Mouse (Mus musculus): ENCODE measurements around the gene Rp9. TPM values are rescaled to one million over a fixed set of nuclear protein-coding genes. Genes with fewer than 3 reads are reported as not detected.
A peak's percentile ranks its signal among the peaks of the same experiment; 100 is the strongest.

Gene Rp9
- 58.3 and 58.4 TPM in 2 replicates for polyA plus RNA-seq (2015; fragmentation: Nextera tagmentation; extraction: Ambion mirVana)

DNA sequence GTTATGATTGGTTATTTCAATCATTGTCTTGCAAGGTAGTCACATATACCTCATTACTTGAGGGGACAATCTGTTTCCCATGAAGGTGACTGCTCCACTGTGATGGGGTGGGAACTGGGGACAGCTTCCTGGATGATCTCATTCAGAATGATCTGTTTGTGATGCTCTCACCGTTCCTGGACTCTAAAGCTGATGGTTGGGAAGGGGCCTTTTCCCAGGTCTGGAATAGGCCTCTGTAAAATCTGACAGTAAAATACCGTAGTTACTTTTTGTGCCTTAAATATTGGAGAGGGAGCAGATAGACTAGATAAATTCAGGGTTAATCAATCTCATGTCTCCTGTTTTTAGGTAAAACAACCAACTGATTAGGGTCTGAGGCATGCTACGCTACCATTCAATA is at the start of gene Rp9:
Rp9 (minus strand) TSS at position 101 of the 400 bp plus-strand sequence.
- Histone ChIP-seq H3K4me2 (ENCODE audit: low read depth, low read length) (peak within 1 kb of the TSS; percentile 65), H3K9me3 (ENCODE audit: control insufficient read depth, low read length) (no peaks in the 10 kb centered on the region), H3K9ac (ENCODE audit: low read depth, low read length) (peak within 1 kb of the TSS; percentile 95), H3K27ac (ENCODE audit: low read length) (no peak within 1 kb of the TSS), H3K36me3 (ENCODE audit: control insufficient read depth, insufficient read depth, low read length) (peaks cover 5% of the 10 kb centered on the region; the same call in 1 of the 2 replicates), H3K4me1 (ENCODE audit: control insufficient read depth, insufficient read depth, low read length) (0 out of 2 replicates have a peak, but pooled peaks cover 2% of the 10 kb centered on the region), H3K4me3 (ENCODE audit: low read length) (peak within 1 kb of the TSS; percentile 91), H3K27me3 (replicated peaks; ENCODE audit: control insufficient read depth, insufficient read depth, low read length) (no peaks in the 10 kb centered on the region)
- 83% methylated on average over 3 of the region's 3 CpGs for WGBS
- no peak for ATAC-seq

DNA sequence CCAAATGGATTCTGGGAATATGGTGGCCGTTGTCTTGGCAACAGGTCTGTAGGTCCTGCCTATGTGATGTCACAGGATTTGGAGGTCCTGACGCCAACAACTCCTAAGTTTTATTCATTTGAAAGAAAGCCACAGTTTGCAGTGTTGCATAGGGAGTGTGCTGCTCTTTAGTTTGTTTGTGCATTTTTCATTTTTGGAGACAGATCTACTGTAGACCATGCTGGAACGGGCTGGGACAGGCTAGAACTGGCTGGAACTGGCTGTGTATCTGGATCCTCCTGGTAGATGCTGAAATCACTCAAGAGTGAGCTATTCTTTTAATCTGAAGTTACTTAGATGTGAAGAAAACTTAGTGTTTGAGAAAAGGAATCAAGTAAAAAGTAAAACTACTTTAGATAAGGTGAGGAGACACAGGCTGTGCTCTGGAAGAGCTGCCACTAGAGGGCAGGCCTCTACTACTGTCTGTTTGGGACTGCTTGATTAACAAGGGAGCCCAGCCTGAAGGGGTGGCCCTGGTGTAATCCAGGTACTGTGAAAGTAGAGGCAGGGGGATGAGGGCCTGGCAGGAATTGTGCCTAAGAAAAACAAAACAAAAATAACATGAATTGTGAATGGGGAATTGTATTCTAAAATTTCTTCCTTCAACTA is 49.0 kb upstream of the Rp9 start:
- H3K27me3 ChIP-seq (replicated peaks; ENCODE audit: control insufficient read depth, insufficient read depth, low read length), result no peaks in the 10 kb centered on the region
- no peak overlapping the region for H3K9ac ChIP-seq (ENCODE audit: low read depth, low read length)
- H3K36me3 ChIP-seq (ENCODE audit: control insufficient read depth, insufficient read depth, low read length), result no peaks in the 10 kb centered on the region
- no peaks in the 10 kb centered on the region for H3K9me3 ChIP-seq (ENCODE audit: control insufficient read depth, low read length)
- H3K4me2 ChIP-seq (ENCODE audit: low read depth, low read length), result no peak overlapping the region
- no peak overlapping the region for H3K27ac ChIP-seq (ENCODE audit: low read length)
- ATAC-seq, result peak; percentile 72
- no peaks in the 10 kb centered on the region for H3K4me1 ChIP-seq (ENCODE audit: control insufficient read depth, insufficient read depth, low read length)
- H3K4me3 ChIP-seq (ENCODE audit: low read length), result no peak overlapping the region
- WGBS, result 91% methylated on average over 3 of the region's 3 CpGs

- 87% methylated on average over 4 of the region's 4 CpGs for WGBS
- Histone ChIP-seq H3K4me2 (ENCODE audit: low read depth, low read length) (no peak overlapping the region), H3K27ac (ENCODE audit: low read length) (no peak overlapping the region), H3K36me3 (ENCODE audit: control insufficient read depth, insufficient read depth, low read length) (no peaks in the 10 kb centered on the region), H3K9ac (ENCODE audit: low read depth, low read length) (no peak overlapping the region), H3K4me3 (ENCODE audit: low read length) (no peak overlapping the region), H3K4me1 (ENCODE audit: control insufficient read depth, insufficient read depth, low read length) (no peaks in the 10 kb centered on the region), H3K9me3 (ENCODE audit: control insufficient read depth, low read length) (no peaks in the 10 kb centered on the region), H3K27me3 (replicated peaks; ENCODE audit: control insufficient read depth, insufficient read depth, low read length) (no peaks in the 10 kb centered on the region)
- no peak for ATAC-seq
These were observed 45.5 kb upstream of the Rp9 start for GRCm38 (mm10) chr9:22515076-22515475.

GRCm38 (mm10) chr9:22505574-22505973 is 36.0 kb upstream of the Rp9 start:
- WGBS, result 69% methylated on average over 2 of the region's 2 CpGs
- ATAC-seq, result peak; percentile 91
- H3K9me3 ChIP-seq (ENCODE audit: control insufficient read depth, low read length), result no peaks in the 10 kb centered on the region
- peaks cover 2% of the 10 kb centered on the region; the same call in 1 of the 2 replicates for H3K4me1 ChIP-seq (ENCODE audit: control insufficient read depth, insufficient read depth, low read length)
- H3K4me3 ChIP-seq (ENCODE audit: low read length), result no peak overlapping the region
- H3K36me3 ChIP-seq (ENCODE audit: control insufficient read depth, insufficient read depth, low read length), result no peaks in the 10 kb centered on the region
- H3K4me2 ChIP-seq (ENCODE audit: low read depth, low read length), result no peak overlapping the region
- no peak overlapping the region; the same call in 1 of the 2 replicates for H3K27ac ChIP-seq (ENCODE audit: low read length)
- H3K9ac ChIP-seq (ENCODE audit: low read depth, low read length), result no peak overlapping the region
- H3K27me3 ChIP-seq (replicated peaks; ENCODE audit: control insufficient read depth, insufficient read depth, low read length), result no peaks in the 10 kb centered on the region

- WGBS, result 82% methylated on average over 5 of the region's 5 CpGs
- Histone ChIP-seq H3K4me3 (ENCODE audit: low read length) (no peak overlapping the region), H3K4me1 (ENCODE audit: control insufficient read depth, insufficient read depth, low read length) (peaks cover 2% of the 10 kb centered on the region; the same call in 1 of the 2 replicates), H3K9me3 (ENCODE audit: control insufficient read depth, low read length) (no peaks in the 10 kb centered on the region), H3K27ac (ENCODE audit: low read length) (no peak overlapping the region), H3K4me2 (ENCODE audit: low read depth, low read length) (no peak overlapping the region), H3K27me3 (replicated peaks; ENCODE audit: control insufficient read depth, insufficient read depth, low read length) (no peaks in the 10 kb centered on the region), H3K36me3 (ENCODE audit: control insufficient read depth, insufficient read depth, low read length) (no peaks in the 10 kb centered on the region), H3K9ac (ENCODE audit: low read depth, low read length) (no peak overlapping the region)
- ATAC-seq, result no peak
These were observed 34.0 kb upstream of the Rp9 start for GRCm38 (mm10) chr9:22503581-22503980.

DNA sequence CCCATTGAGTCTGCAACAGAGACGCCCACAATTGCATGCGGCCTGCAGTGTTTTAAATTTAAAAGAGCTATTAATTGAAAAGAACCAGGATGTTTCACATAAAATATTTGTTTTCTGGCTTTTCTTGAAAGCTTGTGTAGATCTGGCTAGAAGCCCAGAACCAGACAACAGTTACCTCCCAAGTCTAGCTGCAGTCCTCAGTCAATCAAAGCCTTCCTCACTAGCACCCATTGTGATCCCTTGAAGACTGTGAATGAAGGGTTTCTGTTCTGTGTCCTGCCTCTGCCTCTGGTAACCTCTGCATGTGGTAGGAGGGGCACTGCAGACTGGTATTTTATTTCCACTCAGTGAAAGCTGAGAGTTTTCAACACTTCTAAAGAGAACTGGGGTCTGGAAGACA is 33.4 kb upstream of the Rp9 start:
- H3K27ac ChIP-seq (ENCODE audit: low read length), result no peak overlapping the region
- no peak overlapping the region for H3K4me2 ChIP-seq (ENCODE audit: low read depth, low read length)
- no peaks in the 10 kb centered on the region for H3K9me3 ChIP-seq (ENCODE audit: control insufficient read depth, low read length)
- WGBS, result 59% methylated on average over 2 of the region's 2 CpGs
- H3K4me3 ChIP-seq (ENCODE audit: low read length), result no peak overlapping the region
- H3K27me3 ChIP-seq (replicated peaks; ENCODE audit: control insufficient read depth, insufficient read depth, low read length), result no peaks in the 10 kb centered on the region
- H3K9ac ChIP-seq (ENCODE audit: low read depth, low read length), result no peak overlapping the region
- H3K36me3 ChIP-seq (ENCODE audit: control insufficient read depth, insufficient read depth, low read length), result no peaks in the 10 kb centered on the region
- ATAC-seq, result no peak
- peaks cover 2% of the 10 kb centered on the region; the same call in 1 of the 2 replicates for H3K4me1 ChIP-seq (ENCODE audit: control insufficient read depth, insufficient read depth, low read length)

DNA sequence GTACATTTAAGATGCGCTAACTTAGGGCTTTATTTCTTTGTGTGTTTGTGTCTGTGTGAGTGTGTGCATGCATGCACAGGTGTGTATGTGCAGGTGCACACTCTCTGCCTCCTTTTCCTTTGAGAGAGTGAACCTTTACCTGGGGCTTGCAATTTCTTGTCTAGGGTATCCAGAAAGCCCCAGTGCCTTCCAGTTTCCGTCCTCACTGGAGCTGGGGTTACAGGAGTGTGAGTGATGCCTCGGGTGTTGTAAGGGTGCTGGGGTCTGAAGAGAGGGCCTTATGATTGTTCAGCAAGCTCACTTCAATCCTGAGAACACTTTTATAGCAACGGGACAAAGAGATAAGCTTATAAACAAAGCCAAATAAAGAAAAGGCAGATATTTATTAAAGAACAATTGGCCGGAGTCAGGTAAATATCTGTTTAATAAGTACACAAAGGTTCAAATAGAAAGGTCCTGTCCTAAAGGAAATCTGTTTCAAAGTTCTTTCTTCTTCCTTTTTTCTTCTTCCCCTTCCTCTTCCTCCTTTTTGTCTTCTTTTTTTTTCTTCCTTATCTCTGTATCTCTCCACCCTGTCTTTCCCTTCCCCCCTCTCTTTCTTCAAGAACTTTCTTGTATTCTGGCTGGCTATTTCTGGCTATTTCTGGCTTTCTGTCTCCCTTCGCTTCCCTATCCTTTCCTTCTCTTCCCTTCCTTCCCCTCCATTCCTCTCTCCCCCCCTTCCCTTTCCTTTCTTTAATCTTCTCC is 27.7 kb upstream of the Rp9 start:
- Histone ChIP-seq H3K4me3 (ENCODE audit: low read length) (no peak overlapping the region), H3K4me2 (ENCODE audit: low read depth, low read length) (no peak overlapping the region), H3K27me3 (replicated peaks; ENCODE audit: control insufficient read depth, insufficient read depth, low read length) (no peaks in the 10 kb centered on the region), H3K9ac (ENCODE audit: low read depth, low read length) (no peak overlapping the region), H3K4me1 (ENCODE audit: control insufficient read depth, insufficient read depth, low read length) (no peaks in the 10 kb centered on the region), H3K36me3 (ENCODE audit: control insufficient read depth, insufficient read depth, low read length) (no peaks in the 10 kb centered on the region), H3K27ac (ENCODE audit: low read length) (no peak overlapping the region), H3K9me3 (ENCODE audit: control insufficient read depth, low read length) (no peaks in the 10 kb centered on the region)
- 75% methylated on average over 6 of the region's 6 CpGs for WGBS
- no peak for ATAC-seq

- ATAC-seq, result no peak
- 86% methylated on average over 2 of the region's 2 CpGs for WGBS
- Histone ChIP-seq H3K27me3 (replicated peaks; ENCODE audit: control insufficient read depth, insufficient read depth, low read length) (no peaks in the 10 kb centered on the region), H3K27ac (ENCODE audit: low read length) (no peak overlapping the region), H3K4me3 (ENCODE audit: low read length) (no peak overlapping the region), H3K36me3 (ENCODE audit: control insufficient read depth, insufficient read depth, low read length) (no peaks in the 10 kb centered on the region), H3K9ac (ENCODE audit: low read depth, low read length) (no peak overlapping the region), H3K4me2 (ENCODE audit: low read depth, low read length) (no peak overlapping the region), H3K9me3 (ENCODE audit: control insufficient read depth, low read length) (no peaks in the 10 kb centered on the region), H3K4me1 (ENCODE audit: control insufficient read depth, insufficient read depth, low read length) (no peaks in the 10 kb centered on the region)
These were observed 25.6 kb upstream of the Rp9 start for GRCm38 (mm10) chr9:22495133-22495532.

- no peak overlapping the region for H3K4me2 ChIP-seq (ENCODE audit: low read depth, low read length)
- no peak overlapping the region for H3K9ac ChIP-seq (ENCODE audit: low read depth, low read length)
- no peaks in the 10 kb centered on the region for H3K36me3 ChIP-seq (ENCODE audit: control insufficient read depth, insufficient read depth, low read length)
- no peaks in the 10 kb centered on the region for H3K27me3 ChIP-seq (replicated peaks; ENCODE audit: control insufficient read depth, insufficient read depth, low read length)
- no peaks in the 10 kb centered on the region for H3K9me3 ChIP-seq (ENCODE audit: control insufficient read depth, low read length)
- no peak for ATAC-seq
- H3K4me1 ChIP-seq (ENCODE audit: control insufficient read depth, insufficient read depth, low read length), result no peaks in the 10 kb centered on the region
- H3K4me3 ChIP-seq (ENCODE audit: low read length), result no peak overlapping the region
- WGBS, result 80% methylated on average over 9 of the region's 9 CpGs
- no peak overlapping the region for H3K27ac ChIP-seq (ENCODE audit: low read length)
These were observed 24.8 kb upstream of the Rp9 start for GRCm38 (mm10) chr9:22494203-22494807.

Measured in intestine, embryonic 16.5 days (tissue).